Mouse (Mus musculus) G1E (cell line): ENCODE measurements around the gene Ppp3ca. TPM values are rescaled to one million over a fixed set of nuclear protein-coding genes. Genes with fewer than 3 reads are reported as not detected.

Experiments used
- ATAC-seq: 2 replicates; pipeline ENCODE4 v1.8.0; 2016; ENCODE audit warnings: mild to moderate bottlenecking; ENCODE audit not compliant: insufficient number of reproducible peaks, poor library complexity, low FRiP score, severe bottlenecking; ENCODE audit errors: extremely low read depth
- DNase-seq: peaks from one replicate; pipeline ENCODE4 v3.0.0; 2012; ENCODE audit warnings: low spot score
- H3K27me3 ChIP-seq: 2 replicates; pipeline ENCODE4 v1.6.1; 2012; ENCODE audit warnings: mild to moderate bottlenecking, low read length, inconsistent platforms; ENCODE audit not compliant: insufficient read depth
- H3K36me3 ChIP-seq: replicated peaks from 2 replicates; pipeline ENCODE3; 2012; ENCODE audit warnings: mild to moderate bottlenecking, inconsistent platforms
- H3K4me1 ChIP-seq: 2 replicates; pipeline ENCODE4 v1.6.1; 2012; ENCODE audit warnings: low read depth, low read length, inconsistent platforms, mixed read lengths; ENCODE audit not compliant: insufficient read depth
- H3K4me3 ChIP-seq: 2 replicates; pipeline ENCODE4 v1.5.1; 2012; ENCODE audit warnings: low read depth, mild to moderate bottlenecking, inconsistent platforms, low read length, moderate library complexity, mixed read lengths
- H3K9me3 ChIP-seq: replicated peaks from 2 replicates; pipeline ENCODE4 v1.6.1; 2012; ENCODE audit warnings: inconsistent platforms
- CTCF ChIP-seq: IDR thresholded peaks from 2 replicates; pipeline ENCODE4 v1.5.1; 2012; ENCODE audit warnings: low read depth, low read length, inconsistent platforms, mixed read lengths
- GATA1 ChIP-seq: IDR thresholded peaks from 2 replicates; pipeline ENCODE4 v1.6.1; 2012; ENCODE audit warnings: borderline replicate concordance, low read length, inconsistent platforms, mixed read lengths
- GATA2 ChIP-seq: IDR thresholded peaks from 2 replicates; pipeline ENCODE4 v1.6.1; 2012; ENCODE audit warnings: low read depth, low read length, inconsistent platforms, borderline replicate concordance
- POLR2AphosphoS5 ChIP-seq: IDR thresholded peaks from 2 replicates; pipeline ENCODE4 v1.6.1; 2012; ENCODE audit warnings: low read depth, low read length, inconsistent platforms; ENCODE audit not compliant: insufficient replicate concordance
- TAL1 ChIP-seq: conservative IDR thresholded peaks from 2 replicates; pipeline ENCODE4 v1.6.1; 2012; ENCODE audit warnings: low read depth, low read length, inconsistent platforms, mixed read lengths
- polyA plus RNA-seq: library from polyadenylated mRNA; stranded (reverse); fragments of >175 nt; gene quantifications from 2 replicates; pipeline ENCODE4 v1.2.3, GENCODE M21; 2012
- total RNA-seq, 2 experiments: library from RNA; stranded (forward) in 1 of 2; stranded (reverse) in 1 of 2; fragments of 200-1000 nt in 1 of 2; fragments of >200 nt in 1 of 2; fragmentation: Nextera tagmentation in 1 of 2; gene quantifications; 2 replicates each; pipeline ENCODE4 v1.2.3; 2014 to 2017

Gene Ppp3ca
- total and polyA plus RNA-seq, 3 experiments, result 49.6 to 74.2 (median 52.8) TPM

GRCm38 (mm10) chr3:136821039-136821438 is 151.1 kb downstream of the Ppp3ca start:
- no peaks in the 10 kb centered on the region for H3K9me3 ChIP-seq
- no peak overlapping the region for H3K4me3 ChIP-seq
- H3K4me1 ChIP-seq, result peaks cover 35% of the 10 kb centered on the region
- peaks cover 18% of the 10 kb centered on the region for H3K36me3 ChIP-seq
- DNase-seq (no peak), ATAC-seq (no peak)
- H3K27me3 ChIP-seq, result no peaks in the 10 kb centered on the region
- no peak for TF ChIP-seq TAL1
- TF ChIP-seq POLR2AphosphoS5, result no peak
- no peak for TF ChIP-seq GATA2
- TF ChIP-seq CTCF, result no peak
- no peak for TF ChIP-seq GATA1

GRCm38 (mm10) chr3:136821993-136822392 is 152.1 kb downstream of the Ppp3ca start:
- TF ChIP-seq GATA1 (no peak), TAL1 (peak; percentile 67)
- H3K36me3 ChIP-seq, result peaks cover 14% of the 10 kb centered on the region
- no peak for DNase-seq

DNA sequence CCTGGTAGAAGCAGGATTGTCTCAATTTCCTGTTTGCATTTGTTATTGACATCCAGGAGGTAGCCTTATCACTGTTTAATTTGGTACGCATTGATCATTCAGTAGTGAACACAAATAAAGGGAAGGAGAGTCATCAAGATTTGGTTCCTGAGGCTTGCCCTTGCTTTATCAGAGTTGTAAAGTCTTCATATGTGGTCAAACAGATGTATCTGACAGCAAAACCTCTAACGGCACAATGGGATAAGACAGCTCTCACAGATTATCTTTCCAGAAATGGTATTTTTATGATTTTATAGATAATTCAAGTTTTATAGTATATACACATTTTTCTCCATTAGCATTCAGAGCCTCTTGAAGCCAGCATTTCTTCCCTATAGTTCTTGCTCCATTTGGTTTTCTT is 152.5 kb downstream of the Ppp3ca start:
- TF ChIP-seq GATA1 (no peak), TAL1 (no peak)
- Histone ChIP-seq H3K36me3 (peaks cover 16% of the 10 kb centered on the region), H3K9me3 (no peaks in the 10 kb centered on the region), H3K4me3 (no peak overlapping the region), H3K27me3 (no peaks in the 10 kb centered on the region), H3K4me1 (peaks cover 35% of the 10 kb centered on the region)
- ATAC-seq (peak; percentile 84), DNase-seq (no peak)

More at GRCm38 (mm10) chr3:136821993-136822392, 152.1 kb downstream of the Ppp3ca start:
- no peaks in the 10 kb centered on the region for H3K27me3 ChIP-seq
- H3K9me3 ChIP-seq, result no peaks in the 10 kb centered on the region
- H3K4me3 ChIP-seq, result no peak overlapping the region
- peaks cover 35% of the 10 kb centered on the region for H3K4me1 ChIP-seq
- peak; percentile 70 for ATAC-seq

DNA sequence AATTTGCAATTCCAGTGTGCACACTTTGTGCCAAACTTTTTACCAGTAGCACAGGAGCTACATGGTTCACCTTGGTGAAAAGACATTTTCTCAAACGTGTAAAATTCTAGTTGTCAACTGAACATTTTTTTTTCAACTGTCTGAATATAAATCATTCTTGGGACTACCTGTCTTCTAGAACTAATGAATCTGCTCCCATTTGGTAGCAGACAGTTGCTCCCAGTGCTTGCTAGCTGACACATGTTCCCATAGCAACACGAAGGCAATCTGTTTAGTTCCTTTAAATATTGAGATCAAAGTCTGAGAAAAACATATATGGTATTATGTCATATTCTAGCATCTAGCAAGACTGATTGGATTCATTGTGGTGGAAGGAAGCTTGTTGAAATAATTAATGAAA is 158.5 kb downstream of the Ppp3ca start:
- no peaks in the 10 kb centered on the region for H3K9me3 ChIP-seq
- peaks cover 18% of the 10 kb centered on the region for H3K36me3 ChIP-seq
- ATAC-seq, result no peak
- TF ChIP-seq GATA2 (no peak), GATA1 (no peak), POLR2AphosphoS5 (no peak), TAL1 (no peak), CTCF (no peak)
- no peak overlapping the region for H3K4me3 ChIP-seq
- DNase-seq, result no peak
- peaks cover 13% of the 10 kb centered on the region for H3K4me1 ChIP-seq
- H3K27me3 ChIP-seq, result no peaks in the 10 kb centered on the region

GRCm38 (mm10) chr3:136829109-136829508 is 159.2 kb downstream of the Ppp3ca start:
- TF ChIP-seq TAL1, result no peak
- no peak for TF ChIP-seq GATA1
- TF ChIP-seq CTCF, result no peak
- no peak for TF ChIP-seq GATA2
- no peak for TF ChIP-seq POLR2AphosphoS5
- H3K27me3 ChIP-seq, result no peaks in the 10 kb centered on the region
- no peaks in the 10 kb centered on the region for H3K9me3 ChIP-seq
- peaks cover 18% of the 10 kb centered on the region for H3K36me3 ChIP-seq
- peaks cover 16% of the 10 kb centered on the region for H3K4me1 ChIP-seq
- no peak for ATAC-seq
- no peak overlapping the region for H3K4me3 ChIP-seq
- DNase-seq, result no peak

GRCm38 (mm10) chr3:136830687-136831220 is 160.8 kb downstream of the Ppp3ca start:
- TF ChIP-seq GATA1, result no peak
- ATAC-seq (no peak), DNase-seq (no peak)
- Histone ChIP-seq H3K36me3 (peaks cover 20% of the 10 kb centered on the region), H3K27me3 (no peaks in the 10 kb centered on the region), H3K9me3 (no peaks in the 10 kb centered on the region), H3K4me3 (no peak overlapping the region), H3K4me1 (peaks cover 21% of the 10 kb centered on the region)

GRCm38 (mm10) chr3:136833003-136833745 is 163.2 kb downstream of the Ppp3ca start:
- peaks cover 35% of the 10 kb centered on the region for H3K4me1 ChIP-seq
- no peaks in the 10 kb centered on the region for H3K27me3 ChIP-seq
- ATAC-seq (no peak), DNase-seq (no peak)
- no peak for TF ChIP-seq POLR2AphosphoS5
- TF ChIP-seq GATA1, result no peak
- no peak for TF ChIP-seq CTCF
- no peak for TF ChIP-seq TAL1
- TF ChIP-seq GATA2, result no peak
- no peak overlapping the region for H3K4me3 ChIP-seq
- no peaks in the 10 kb centered on the region for H3K9me3 ChIP-seq
- peaks cover 14% of the 10 kb centered on the region for H3K36me3 ChIP-seq
